Mouse (Mus musculus) lung, embryonic 14.5 days (tissue): ENCODE results near the gene Zfp148. TPM values are rescaled to one million over a fixed set of nuclear protein-coding genes. Genes with fewer than 3 reads are reported as not detected.
A peak's percentile ranks its signal among the peaks of the same experiment; 100 is the strongest.
"Not testable (repeated sequence)": the region's sequence is repeated elsewhere in the genome, so short reads cannot be mapped to it uniquely, and the experiment has no call there.

Experiments used
- ATAC-seq: fragments of 200-750 bp; cut with Nextera tagmentation; 2 replicates; pipeline ENCODE4 v1.8.0; 2017; ENCODE audit warnings: mild to moderate bottlenecking, moderate TSS enrichment, moderate library complexity; ENCODE audit not compliant: insufficient read depth
- DNase-seq: peaks from one replicate; pipeline ENCODE4 v3.0.0-alpha.2; 2015
- H3K27ac ChIP-seq: fragments of 300-500 bp; sonication (generic); 2 replicates; pipeline ENCODE4 v1.5.1; 2014; ENCODE audit warnings: low read depth, mild to moderate bottlenecking, moderate library complexity
- H3K27me3 ChIP-seq: fragments of 300-500 bp; sonication (generic); 2 replicates; pipeline ENCODE4 v1.6.1; 2014; ENCODE audit warnings: low read length, control low read depth; ENCODE audit not compliant: insufficient read depth
- H3K36me3 ChIP-seq: fragments of 300-500 bp; sonication (generic); 2 replicates; pipeline ENCODE4 v1.6.1; 2014; ENCODE audit warnings: control low read depth; ENCODE audit not compliant: insufficient read depth
- H3K4me1 ChIP-seq: fragments of 300-500 bp; sonication (generic); 2 replicates; pipeline ENCODE4 v1.6.1; 2014; ENCODE audit warnings: antibody characterized with exemption, control low read depth; ENCODE audit not compliant: insufficient read depth
- H3K4me2 ChIP-seq: fragments of 300-500 bp; sonication (generic); 2 replicates; pipeline ENCODE4 v1.6.1; 2014; ENCODE audit warnings: mild to moderate bottlenecking
- H3K4me3 ChIP-seq: fragments of 300-500 bp; sonication (generic); 2 replicates; pipeline ENCODE4 v1.5.1; 2014; ENCODE audit warnings: low read depth, low read length
- H3K9ac ChIP-seq: fragments of 300-500 bp; sonication (generic); 2 replicates; pipeline ENCODE4 v1.6.1; 2014
- H3K9me3 ChIP-seq: fragments of 300-500 bp; sonication (generic); 2 replicates; pipeline ENCODE4 v1.6.1; 2016; ENCODE audit warnings: low read depth, low read length, control low read depth
- CTCF ChIP-seq: IDR thresholded peaks from 2 replicates; pipeline ENCODE4 v1.5.1; 2016; ENCODE audit warnings: antibody characterized with exemption, low read depth
- WGBS: fragments of 180-500 bp; shearing (Covaris S2); extraction: QIAGEN DNeasy Blood & Tissue Kit; methylation state at CpG from one replicate; pipeline ENCODE4 v1.1.7; 2014; 5-methylcytosine and 5-hydroxymethylcytosine counted together
- polyA plus RNA-seq: library from polyadenylated mRNA; unstranded; fragments of >200 nt; fragmentation: Nextera tagmentation; extraction: Ambion mirVana; gene quantifications from 2 replicates; pipeline ENCODE4 v1.2.1, GENCODE M21; 2014

The Zfp148 gene
- polyA plus RNA-seq, 1 experiment from 2014 or later: 50.3 TPM

DNA sequence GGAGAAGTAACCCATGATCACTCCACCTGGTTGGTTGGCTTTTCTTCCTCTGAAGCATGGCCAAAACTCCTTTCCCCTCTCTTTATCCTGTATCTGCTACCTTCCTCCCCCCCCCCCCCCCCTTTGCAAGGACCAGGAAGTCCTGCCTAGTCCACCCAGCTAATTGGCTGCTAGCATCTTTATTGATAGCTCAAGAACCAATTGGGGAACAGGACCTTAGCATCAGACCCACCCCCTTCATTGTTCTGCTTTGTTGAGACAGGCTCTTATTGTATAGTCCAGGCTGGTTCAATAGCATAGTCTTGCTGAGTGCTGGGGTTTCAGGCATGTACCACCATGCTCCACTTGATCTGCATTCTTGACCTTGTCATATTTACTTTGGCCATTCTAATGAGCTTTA is 99.3 kb downstream of the Zfp148 start:
- ATAC-seq (no peak), DNase-seq (no peak)
- Histone ChIP-seq H3K27ac (no peak overlapping the region), H3K4me2 (no peak overlapping the region), H3K9ac (no peak overlapping the region), H3K4me3 (no peak overlapping the region), H3K9me3 (no peaks in the 10 kb centered on the region), H3K27me3 (no peaks in the 10 kb centered on the region), H3K36me3 (peaks cover 36% of the 10 kb centered on the region), H3K4me1 (no peaks in the 10 kb centered on the region)
- no peak for TF ChIP-seq CTCF

DNA sequence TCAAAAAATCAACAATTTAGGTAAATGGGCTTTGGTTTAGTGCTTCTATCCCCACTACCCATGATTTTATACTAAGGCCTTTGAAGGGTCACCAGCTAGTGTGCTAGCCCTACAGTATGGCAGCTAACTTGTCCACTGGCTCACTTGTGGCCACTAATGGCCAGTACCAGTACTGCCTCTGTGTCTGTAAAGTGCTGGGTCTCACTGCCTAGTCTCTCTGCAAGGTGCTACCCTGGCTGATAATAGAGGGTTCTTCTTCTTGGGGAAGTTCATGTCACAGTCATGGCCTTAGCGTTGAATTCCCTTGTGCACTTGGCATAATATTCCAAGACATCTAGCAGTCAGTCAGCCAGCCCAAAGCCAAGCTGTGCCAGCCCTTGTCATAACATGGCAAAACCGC is 100.5 kb downstream of the Zfp148 start:
- no peak for ATAC-seq
- Histone ChIP-seq H3K27me3 (no peaks in the 10 kb centered on the region), H3K4me1 (no peaks in the 10 kb centered on the region), H3K9me3 (no peaks in the 10 kb centered on the region), H3K4me2 (no peak overlapping the region), H3K4me3 (no peak overlapping the region), H3K36me3 (peaks cover 37% of the 10 kb centered on the region), H3K9ac (no peak overlapping the region), H3K27ac (no peak overlapping the region)
- 94% methylated on average over 2 of the region's 2 CpGs for WGBS
- peak; percentile 31 for DNase-seq
- peak; percentile 66 for TF ChIP-seq CTCF

DNA sequence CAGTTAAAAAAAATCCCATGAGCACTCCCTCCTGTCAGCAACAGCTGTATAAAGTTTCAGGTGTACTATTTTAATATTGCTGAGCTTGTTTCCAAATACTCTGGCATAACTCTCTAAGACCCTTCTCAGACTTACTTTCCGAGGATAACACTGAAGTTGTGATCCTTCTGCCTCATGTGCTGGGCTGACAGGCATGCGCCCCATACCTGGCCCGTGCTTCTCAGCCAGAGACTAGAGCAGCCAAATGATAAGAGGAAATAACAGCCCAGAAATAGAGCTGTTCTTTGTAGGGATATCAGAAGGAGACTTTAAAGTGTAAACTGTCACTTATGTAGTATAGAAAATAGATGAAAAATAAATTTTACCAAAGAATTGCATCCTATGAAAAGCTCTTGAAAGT is 101.7 kb downstream of the Zfp148 start:
- ATAC-seq (no peak), DNase-seq (no peak)
- Histone ChIP-seq H3K4me2 (no peak overlapping the region), H3K9ac (no peak overlapping the region), H3K4me1 (no peaks in the 10 kb centered on the region), H3K36me3 (peaks cover 25% of the 10 kb centered on the region), H3K4me3 (no peak overlapping the region), H3K9me3 (no peaks in the 10 kb centered on the region), H3K27me3 (no peaks in the 10 kb centered on the region), H3K27ac (no peak overlapping the region)
- WGBS: 91% methylated on average over 3 of the region's 3 CpGs
- TF ChIP-seq CTCF: no peak

DNA sequence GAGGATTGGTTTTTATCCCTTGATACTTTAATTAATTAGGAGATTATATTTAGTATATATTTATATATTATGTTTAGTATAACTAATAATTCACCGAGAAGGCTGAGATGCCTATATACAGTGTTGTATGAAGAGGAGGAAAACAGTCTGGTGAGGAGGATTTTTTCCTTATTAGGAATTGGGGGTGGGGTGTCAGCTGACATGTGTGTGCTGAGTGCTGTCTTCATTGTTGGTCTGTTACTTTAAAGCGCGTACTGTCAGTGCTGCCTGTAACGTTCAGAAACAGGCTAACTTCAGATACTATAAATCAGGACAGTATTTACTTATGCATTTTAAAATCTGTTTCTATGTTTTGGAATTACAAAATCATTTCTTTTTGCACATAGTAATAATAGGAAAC is 107.1 kb downstream of the Zfp148 start:
- ATAC-seq: peak; percentile 58; the same call in 1 of the 2 replicates
- WGBS: 47% methylated on average over 4 of the region's 4 CpGs
- no peak for TF ChIP-seq CTCF

DNA sequence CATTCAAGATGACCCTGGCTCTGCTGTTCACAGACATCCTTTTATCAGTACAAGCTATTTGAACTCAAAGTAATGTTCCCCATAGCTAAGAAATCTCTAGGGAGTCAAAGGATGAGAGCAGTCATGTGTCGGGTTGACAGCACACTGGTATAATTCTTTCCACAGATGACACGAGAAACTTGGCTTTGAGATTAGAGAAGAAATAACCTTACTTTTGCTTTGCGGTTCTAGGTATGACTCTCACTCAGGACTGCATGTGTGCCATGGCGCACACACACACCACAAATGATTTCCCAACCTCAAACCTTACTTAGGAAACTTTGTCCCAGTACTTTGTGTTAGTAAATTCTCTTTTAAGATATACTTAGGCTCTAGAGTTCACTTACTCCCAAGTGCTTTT is 113.7 kb downstream of the Zfp148 start:
- Histone ChIP-seq H3K27ac (no peak overlapping the region), H3K4me2 (no peak overlapping the region), H3K4me1 (no peaks in the 10 kb centered on the region), H3K27me3 (no peaks in the 10 kb centered on the region), H3K9me3 (no peaks in the 10 kb centered on the region; the same call in 1 of the 2 replicates), H3K4me3 (no peak overlapping the region), H3K36me3 (peaks cover 36% of the 10 kb centered on the region), H3K9ac (no peak overlapping the region)
- ATAC-seq (no peak), DNase-seq (no peak)
- whole genome bisulfite sequencing: 96% methylated on average over 4 of the region's 4 CpGs
- no peak for TF ChIP-seq CTCF

More for the DNA sequence above, 107.1 kb downstream of the Zfp148 start:
- Histone ChIP-seq H3K9ac (no peak overlapping the region), H3K27me3 (no peaks in the 10 kb centered on the region), H3K4me3 (no peak overlapping the region), H3K36me3 (peaks cover 32% of the 10 kb centered on the region), H3K4me2 (no peak overlapping the region), H3K27ac (peak overlapping the region; percentile 28; the same call in 1 of the 2 replicates), H3K4me1 (no peaks in the 10 kb centered on the region), H3K9me3 (no peaks in the 10 kb centered on the region; the same call in 1 of the 2 replicates)
- peak; percentile 78 for DNase-seq

DNA sequence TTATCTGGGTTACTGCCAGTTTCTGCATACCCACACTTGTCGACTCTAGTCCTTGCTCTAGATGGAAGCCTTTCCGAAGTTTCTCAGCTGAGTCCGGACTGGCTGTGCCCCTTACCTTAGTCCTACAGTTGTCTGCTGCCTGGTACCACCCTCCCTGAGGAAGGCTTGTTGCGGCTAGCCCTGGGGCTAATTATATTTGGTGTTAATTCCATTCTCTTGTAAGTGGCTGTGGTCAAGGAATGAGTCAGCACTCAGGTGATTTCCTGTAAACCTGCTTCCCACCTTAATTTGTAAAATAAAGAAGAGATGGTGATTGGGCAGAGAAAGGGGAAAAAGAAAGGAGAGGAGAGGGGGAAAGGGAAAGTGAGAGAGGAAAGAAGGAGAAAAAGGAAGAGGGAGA is 127.4 kb downstream of the Zfp148 start:
- no peaks in the 10 kb centered on the region for H3K4me1 ChIP-seq
- H3K9ac ChIP-seq: no peak overlapping the region
- no peak overlapping the region for H3K4me3 ChIP-seq
- H3K4me2 ChIP-seq: no peak overlapping the region
- TF ChIP-seq CTCF: no peak
- WGBS: 88% methylated on average over 4 of the region's 4 CpGs
- no peaks in the 10 kb centered on the region for H3K36me3 ChIP-seq
- no peak for ATAC-seq
- DNase-seq: no peak
- H3K27me3 ChIP-seq: no peaks in the 10 kb centered on the region
- no peaks in the 10 kb centered on the region for H3K9me3 ChIP-seq
- H3K27ac ChIP-seq: no peak overlapping the region

DNA sequence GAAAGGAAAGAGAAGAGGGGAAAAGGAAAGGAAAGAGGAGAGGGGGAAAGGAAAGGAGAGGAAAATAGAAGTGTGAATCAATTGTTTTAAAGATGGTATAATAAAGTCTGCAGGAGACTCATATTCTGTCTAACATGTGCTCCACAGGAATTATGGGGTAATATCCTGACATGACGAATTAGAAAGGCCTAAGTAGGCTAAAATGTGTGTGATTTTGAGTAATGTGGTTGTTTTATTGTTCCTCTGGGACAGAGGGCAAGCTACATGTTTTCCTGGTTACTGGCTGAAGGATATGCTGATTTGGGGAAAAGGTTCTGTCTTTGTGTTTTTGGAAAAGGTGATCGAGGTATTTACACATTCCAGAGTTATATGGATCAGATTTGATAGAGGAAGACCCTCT is 128.6 kb downstream of the Zfp148 start:
- H3K27me3 ChIP-seq, H3K4me1 ChIP-seq, ATAC-seq, H3K9me3 ChIP-seq, H3K9ac ChIP-seq, H3K36me3 ChIP-seq, H3K4me3 ChIP-seq, H3K4me2 ChIP-seq, DNase-seq, H3K27ac ChIP-seq: not testable (repeated sequence)
- 83% methylated on average over 2 of the region's 2 CpGs for WGBS

DNA sequence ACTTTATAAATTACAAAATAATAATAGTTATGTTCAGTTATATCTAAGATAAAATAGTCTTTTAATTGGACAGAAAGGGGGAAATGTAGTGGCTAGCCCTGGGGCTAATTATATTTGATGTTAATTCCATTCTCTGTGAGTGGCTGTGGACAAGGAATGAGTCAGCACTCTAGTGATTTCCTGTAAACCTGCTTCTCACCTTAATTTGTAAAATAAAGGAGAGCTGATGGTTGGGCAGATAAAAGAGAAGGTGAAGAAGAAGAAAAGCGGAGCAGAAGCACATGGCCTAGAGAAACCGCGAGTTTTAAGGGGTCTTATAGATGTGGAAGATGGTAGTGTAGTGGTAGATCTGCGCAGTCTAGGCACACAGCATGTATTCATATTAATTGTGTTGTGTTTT is 130.2 kb downstream of the Zfp148 start:
- not testable (repeated sequence) for ATAC-seq, H3K27me3 ChIP-seq, H3K27ac ChIP-seq, H3K9ac ChIP-seq, H3K9me3 ChIP-seq, H3K4me2 ChIP-seq, H3K4me3 ChIP-seq, H3K36me3 ChIP-seq, H3K4me1 ChIP-seq, DNase-seq
- WGBS: 92% methylated on average over 4 of the region's 4 CpGs
